Mouse (Mus musculus) heart, embryonic 11.5 days (tissue): ENCODE measurements at regions not wholly inside any gene's neighbourhood (a gene's known extent, or its start where the extent isn't known, plus 50 kb on each side); places are given as distances from the start of the nearest gene placed in this dataset.

ENCODE experiments used
- ATAC-seq: fragments of 200-750 bp; cut with Nextera tagmentation; replicated peaks from 2 replicates; pipeline ENCODE4 v1.8.0; 2017; ENCODE audit warnings: moderate library complexity; ENCODE audit not compliant: insufficient number of reproducible peaks, low FRiP score, low TSS enrichment
- H3K27ac ChIP-seq: fragments of 300-500 bp; sonication (generic); 2 replicates; pipeline ENCODE4 v1.5.1; 2014; ENCODE audit warnings: mild to moderate bottlenecking, low read depth, low read length
- H3K27me3 ChIP-seq: fragments of 300-500 bp; sonication (generic); 2 replicates; pipeline ENCODE4 v1.6.1; 2014; ENCODE audit warnings: mild to moderate bottlenecking, low read length, mixed read lengths; ENCODE audit not compliant: control insufficient read depth, insufficient read depth
- H3K36me3 ChIP-seq: fragments of 300-500 bp; sonication (generic); 2 replicates; pipeline ENCODE4 v1.6.1; 2014; ENCODE audit warnings: mild to moderate bottlenecking, low read length, moderate library complexity, mixed read lengths; ENCODE audit not compliant: control insufficient read depth, insufficient read depth
- H3K4me1 ChIP-seq: fragments of 300-500 bp; sonication (generic); 2 replicates; pipeline ENCODE4 v1.6.1; 2014; ENCODE audit warnings: low read length; ENCODE audit not compliant: control insufficient read depth, insufficient read depth
- H3K4me2 ChIP-seq: fragments of 300-500 bp; sonication (generic); 2 replicates; pipeline ENCODE4 v1.6.1; 2014; ENCODE audit warnings: mild to moderate bottlenecking, moderate library complexity
- H3K4me3 ChIP-seq: fragments of 300-500 bp; sonication (generic); 2 replicates; pipeline ENCODE4 v1.5.1; 2014; ENCODE audit warnings: low read depth, low read length
- H3K9ac ChIP-seq: fragments of 300-500 bp; sonication (generic); 2 replicates; pipeline ENCODE4 v1.6.1; 2014; ENCODE audit warnings: mild to moderate bottlenecking, low read depth, low read length, moderate library complexity
- H3K9me3 ChIP-seq: fragments of 300-500 bp; sonication (generic); replicated peaks from 2 replicates; pipeline ENCODE4 v1.6.1; 2016; ENCODE audit warnings: low read length; ENCODE audit not compliant: control insufficient read depth
- WGBS: fragments of 180-500 bp; shearing (Covaris S2); extraction: QIAGEN DNeasy Blood & Tissue Kit; methylation state at CpG from one replicate; pipeline ENCODE4 v1.1.7; 2014; ENCODE audit not compliant: insufficient replicate concordance; 5-methylcytosine and 5-hydroxymethylcytosine counted together

- H3K36me3 ChIP-seq: no peaks in the 10 kb centered on the region
- no peak overlapping the region for H3K4me3 ChIP-seq
- H3K9ac ChIP-seq: no peak overlapping the region
- H3K9me3 ChIP-seq: no peaks in the 10 kb centered on the region
- H3K4me1 ChIP-seq: no peaks in the 10 kb centered on the region
- H3K27me3 ChIP-seq: no peaks in the 10 kb centered on the region
- no peak overlapping the region for H3K27ac ChIP-seq
- ATAC-seq: no peak
- 71% methylated on average over 1 of the region's 1 CpGs for whole genome bisulfite sequencing
- H3K4me2 ChIP-seq: no peak overlapping the region
These were observed 203.2 kb downstream of the Pdgfra start for GRCm38 (mm10) chr5:75355266-75355665.

- Histone ChIP-seq H3K9ac (no peak overlapping the region), H3K36me3 (no peaks in the 10 kb centered on the region), H3K4me2 (no peak overlapping the region), H3K4me3 (no peak overlapping the region), H3K27me3 (no peaks in the 10 kb centered on the region), H3K4me1 (no peaks in the 10 kb centered on the region), H3K27ac (no peak overlapping the region), H3K9me3 (no peaks in the 10 kb centered on the region)
- 73% methylated on average over 5 of the region's 5 CpGs for WGBS
- no peak for ATAC-seq
These were observed 206.8 kb downstream of the Pdgfra start for GRCm38 (mm10) chr5:75358869-75359268.

GRCm38 (mm10) chr5:75363832-75364231 is 210.9 kb upstream of the Kit start:
- no peaks in the 10 kb centered on the region for H3K27me3 ChIP-seq
- no peaks in the 10 kb centered on the region for H3K36me3 ChIP-seq
- ATAC-seq: no peak
- no peaks in the 10 kb centered on the region for H3K9me3 ChIP-seq
- WGBS: 86% methylated on average over 6 of the region's 6 CpGs
- H3K4me1 ChIP-seq: no peaks in the 10 kb centered on the region
- H3K9ac ChIP-seq: no peak overlapping the region
- H3K4me3 ChIP-seq: no peak overlapping the region
- no peak overlapping the region for H3K4me2 ChIP-seq
- H3K27ac ChIP-seq: no peak overlapping the region

GRCm38 (mm10) chr5:75367282-75367681 is 207.4 kb upstream of the Kit start:
- no peak for ATAC-seq

GRCm38 (mm10) chr5:75368691-75369090 is 206.0 kb upstream of the Kit start:
- Histone ChIP-seq H3K27ac (no peak overlapping the region), H3K36me3 (no peaks in the 10 kb centered on the region), H3K27me3 (no peaks in the 10 kb centered on the region), H3K9me3 (no peaks in the 10 kb centered on the region), H3K4me2 (no peak overlapping the region), H3K4me3 (no peak overlapping the region), H3K9ac (no peak overlapping the region), H3K4me1 (no peaks in the 10 kb centered on the region)
- no peak for ATAC-seq
- 80% methylated on average over 5 of the region's 5 CpGs for WGBS

More at GRCm38 (mm10) chr5:75367282-75367681, 207.4 kb upstream of the Kit start:
- Histone ChIP-seq H3K9ac (no peak overlapping the region), H3K36me3 (no peaks in the 10 kb centered on the region), H3K4me1 (no peaks in the 10 kb centered on the region), H3K27me3 (no peaks in the 10 kb centered on the region), H3K4me3 (no peak overlapping the region), H3K27ac (no peak overlapping the region), H3K4me2 (no peak overlapping the region), H3K9me3 (no peaks in the 10 kb centered on the region)
- 77% methylated on average over 5 of the region's 5 CpGs for WGBS

- Histone ChIP-seq H3K4me2 (no peak overlapping the region), H3K4me3 (no peak overlapping the region), H3K9me3 (no peaks in the 10 kb centered on the region), H3K9ac (no peak overlapping the region), H3K4me1 (peaks cover 7% of the 10 kb centered on the region), H3K27ac (no peak overlapping the region), H3K27me3 (no peaks in the 10 kb centered on the region), H3K36me3 (no peaks in the 10 kb centered on the region)
- WGBS: 50% methylated on average over 3 of the region's 3 CpGs
- no peak for ATAC-seq
These were observed 201.9 kb upstream of the Kit start for GRCm38 (mm10) chr5:75372849-75373248.

- Histone ChIP-seq H3K9ac (no peak overlapping the region), H3K4me1 (peaks cover 12% of the 10 kb centered on the region), H3K27ac (peak overlapping the region; percentile 29), H3K27me3 (no peaks in the 10 kb centered on the region), H3K36me3 (no peaks in the 10 kb centered on the region), H3K4me2 (peak overlapping the region; percentile 44), H3K9me3 (no peaks in the 10 kb centered on the region), H3K4me3 (no peak overlapping the region)
- ATAC-seq: peak; percentile 59
- 39% methylated on average over 19 of the region's 19 CpGs for WGBS
These were observed 197.1 kb upstream of the Kit start for GRCm38 (mm10) chr5:75377311-75378300.

GRCm38 (mm10) chr5:75378655-75379054 is 196.1 kb upstream of the Kit start:
- peaks cover 12% of the 10 kb centered on the region for H3K4me1 ChIP-seq
- no peak for ATAC-seq
- H3K36me3 ChIP-seq: no peaks in the 10 kb centered on the region
- H3K9me3 ChIP-seq: no peaks in the 10 kb centered on the region
- WGBS: 31% methylated on average over 2 of the region's 2 CpGs
- no peak overlapping the region for H3K4me3 ChIP-seq
- no peaks in the 10 kb centered on the region for H3K27me3 ChIP-seq
- no peak overlapping the region for H3K9ac ChIP-seq
- no peak overlapping the region for H3K27ac ChIP-seq
- no peak overlapping the region for H3K4me2 ChIP-seq

GRCm38 (mm10) chr5:75380340-75380739 is 194.4 kb upstream of the Kit start:
- no peaks in the 10 kb centered on the region for H3K9me3 ChIP-seq
- H3K36me3 ChIP-seq: no peaks in the 10 kb centered on the region
- ATAC-seq: no peak
- WGBS: 70% methylated on average over 1 of the region's 1 CpGs
- H3K9ac ChIP-seq: no peak overlapping the region
- no peak overlapping the region for H3K27ac ChIP-seq
- no peaks in the 10 kb centered on the region for H3K27me3 ChIP-seq
- H3K4me2 ChIP-seq: no peak overlapping the region
- H3K4me1 ChIP-seq: peaks cover 12% of the 10 kb centered on the region
- no peak overlapping the region for H3K4me3 ChIP-seq
